Mouse (Mus musculus) liver, embryonic 16.5 days (tissue): ENCODE results near the gene Olfr211. TPM values are rescaled to one million over a fixed set of nuclear protein-coding genes. Genes with fewer than 3 reads are reported as not detected.

Source experiments
- polyA plus RNA-seq: library from polyadenylated mRNA; unstranded; fragments of >200 nt; fragmentation: Nextera tagmentation; extraction: Ambion mirVana; gene quantifications from 2 replicates; pipeline ENCODE4 v1.2.1, GENCODE M21; 2015

The Olfr211 gene
- polyA plus RNA-seq, 1 experiment from 2014 or later, result not detected

Other genes starting within 250 kb of the Olfr211 start
- gene Zfand4, start 224.9 kb upstream of the Olfr211 start, polyA plus RNA-seq, result 4.9 and 5.4 TPM in 2 replicates
- gene March8, start 151.1 kb upstream of the Olfr211 start, polyA plus RNA-seq, result 91.7 TPM in 2 replicates
- 4.5 and 6.5 TPM in 2 replicates for gene Alox5, start 27.9 kb upstream of the Olfr211 start, polyA plus RNA-seq
- gene Olfr212, start 17.4 kb downstream of the Olfr211 start, polyA plus RNA-seq, result not detected in 2 replicates
- gene Olfr213, start 49.4 kb downstream of the Olfr211 start, polyA plus RNA-seq, result not detected in 2 replicates
- gene Gm5580, start 62.0 kb downstream of the Olfr211 start, polyA plus RNA-seq, result 0.19 and 0.20 TPM in 2 replicates
- gene Olfr214, start 65.1 kb downstream of the Olfr211 start, polyA plus RNA-seq, result not detected in 2 replicates
- not detected in 2 replicates for gene Olfr215, start 95.1 kb downstream of the Olfr211 start, polyA plus RNA-seq
- 21.9 and 23.2 TPM in 2 replicates for gene Zfp422, start 139.9 kb downstream of the Olfr211 start, polyA plus RNA-seq
- 22.1 and 37.9 TPM in 2 replicates for gene Depp1, start 161.5 kb downstream of the Olfr211 start, polyA plus RNA-seq
- gene Rassf4, start 184.9 kb downstream of the Olfr211 start, polyA plus RNA-seq, result 6.7 and 7.9 TPM in 2 replicates
- gene Tmem72, start 227.8 kb downstream of the Olfr211 start, polyA plus RNA-seq, result 0.05 and 0.15 TPM in 2 replicates